In genomic region chr6:83385569-83386090, GRCm38 (mm10) we compare ENCODE assay signal across 30 mouse cellular contexts.
"Had no signal": no experiment of that assay in that cellular context is flagged by ENCODE, and none has a peak within 500 bp of the region (broad histone marks: within the 10 kb centered on the region; RNA-seq: fewer than 3 reads in every experiment).

No protein-coding gene starts in this region.

- DNase-seq: left cerebral cortex, postnatal 4 days; liver; liver, embryonic 13.5 days; liver, postnatal 0 days; lung, adult 18-20 months; lung, adult 2 months; lung, embryonic 14.5 days; lung, postnatal 10 days; lung, postnatal 36 days; lung, postnatal 4 days; midbrain, embryonic 14.5 days had no signal

- H3K4me3 ChIP-seq: limb, embryonic 10.5 days; limb, embryonic 12.5 days; limb, embryonic 13.5 days; limb, embryonic 15.5 days; liver, embryonic 12.5 days; liver, embryonic 13.5 days; liver, embryonic 15.5 days; lung, embryonic 15.5 days; megakaryocyte, embryonic 14.5 days; midbrain, embryonic 10.5 days; midbrain, embryonic 12.5 days; midbrain, embryonic 13.5 days; midbrain, embryonic 15.5 days; myocyte; neural tube, embryonic 12.5 days had no signal

- ATAC-seq: liver, embryonic 12.5 days; liver, postnatal 0 days; midbrain, embryonic 13.5 days; midbrain, embryonic 15.5 days; midbrain, embryonic 16.5 days had no signal

- H3K9me3 ChIP-seq: limb, embryonic 10.5 days; limb, embryonic 12.5 days; limb, embryonic 13.5 days; limb, embryonic 15.5 days; liver, embryonic 12.5 days; liver, embryonic 13.5 days; liver, embryonic 15.5 days; lung, embryonic 15.5 days; megakaryocyte, embryonic 14.5 days; midbrain, embryonic 10.5 days; midbrain, embryonic 12.5 days; midbrain, embryonic 13.5 days; midbrain, embryonic 15.5 days; neural tube, embryonic 12.5 days had no signal

- H3K4me1 ChIP-seq: limb, embryonic 10.5 days; limb, embryonic 12.5 days; lung, embryonic 15.5 days; midbrain, embryonic 12.5 days; midbrain, embryonic 15.5 days; neural tube, embryonic 12.5 days had no signal

- H3K4me2 ChIP-seq: limb, embryonic 12.5 days; limb, embryonic 13.5 days; limb, embryonic 15.5 days; liver, embryonic 11.5 days; liver, embryonic 12.5 days; liver, embryonic 13.5 days; liver, embryonic 15.5 days; lung, embryonic 14.5 days; lung, embryonic 15.5 days; midbrain, embryonic 11.5 days; midbrain, embryonic 12.5 days; midbrain, embryonic 13.5 days; midbrain, embryonic 15.5 days; neural tube, embryonic 12.5 days had no signal

- H3K27me3 ChIP-seq: limb, embryonic 12.5 days; limb, embryonic 13.5 days; limb, embryonic 15.5 days; liver, embryonic 12.5 days; liver, embryonic 13.5 days; liver, embryonic 15.5 days; lung, embryonic 15.5 days; megakaryocyte, embryonic 14.5 days; midbrain, embryonic 12.5 days; midbrain, embryonic 13.5 days; midbrain, embryonic 15.5 days; neural tube, embryonic 12.5 days had no signal

- H3K27ac ChIP-seq: limb, embryonic 10.5 days; limb, embryonic 12.5 days; limb, embryonic 13.5 days; limb, embryonic 15.5 days; liver, embryonic 12.5 days; liver, embryonic 13.5 days; liver, embryonic 14.5 days; liver, embryonic 15.5 days; lung, embryonic 15.5 days; macrophage; midbrain, embryonic 10.5 days; midbrain, embryonic 12.5 days; midbrain, embryonic 13.5 days; midbrain, embryonic 15.5 days; neural tube, embryonic 12.5 days had no signal

- H3K9ac ChIP-seq: limb, embryonic 12.5 days; limb, embryonic 13.5 days; limb, embryonic 15.5 days; liver, embryonic 12.5 days; liver, embryonic 13.5 days; liver, embryonic 14.5 days; liver, embryonic 15.5 days; liver, postnatal 0 days; lung, embryonic 14.5 days; lung, embryonic 15.5 days; midbrain, embryonic 12.5 days; midbrain, embryonic 13.5 days; midbrain, embryonic 15.5 days; neural tube, embryonic 12.5 days had no signal
